Mouse (Mus musculus): ENCODE data around the gene Islr.

- no peak for TF ChIP-seq POLR2A (IDR thresholded peaks at IDR 0.05; ENCODE audit: extremely low read depth, insufficient read depth, low read length)
- TF ChIP-seq CTCF (IDR thresholded peaks at IDR 0.05; ENCODE audit: low read depth, low read length): no peak
Observed at GRCm38 (mm10) chr9:58232374-58232773, 28.3 kb upstream of the Islr start.

Data from liver, adult 2 months (tissue).